Mouse (Mus musculus) heart, postnatal 25 days (tissue): ENCODE results near the gene Fibp. TPM values are rescaled to one million over a fixed set of nuclear protein-coding genes. Genes with fewer than 3 reads are reported as not detected.
"Not testable (repeated sequence)": the region's sequence is repeated elsewhere in the genome, so short reads cannot be mapped to it uniquely, and the experiment has no call there.

Source experiments
- DNase-seq: peaks from one replicate; pipeline ENCODE4 v3.0.0; 2022; ENCODE audit warnings: low spot score
- intact Hi-C: fragments of 180-260 bp; cut with DNase I; formaldehyde crosslinking; loops from one replicate; pipeline ENCODE4 v1.15.1; 2025
- total RNA-seq, 2 experiments: library from RNA; stranded (reverse); gene quantifications; 2 replicates each; pipeline ENCODE4 v1.2.3; 2021

Fibp gene
- total RNA-seq, 2 experiments from 2014 or later, result 45.5 to 51.0 TPM

- DNase-seq, result no peak
- intact Hi-C loops, result loop anchor here (5.0 kb wide), 1 partner anchor 118 kb away; the partner anchor contains the start of genes Banf1 and Eif1ad
Observed at GRCm38 (mm10) chr19:5485371-5485770, 25.0 kb downstream of the Fibp start.

GRCm38 (mm10) chr19:5485821-5486220, 25.4 kb downstream of the Fibp start:
- intact Hi-C loops, result loop anchor here (2.0 to 5.0 kb wide), 2 partner anchors 21 to 119 kb away; partner anchors contain the start of genes Banf1 and Eif1ad
- DNase-seq, result no peak

GRCm38 (mm10) chr19:5486286-5486685, 25.9 kb downstream of the Fibp start:
- intact Hi-C loops, result loop anchor here (2.0 to 5.0 kb wide), 2 partner anchors 21 to 119 kb away; partner anchors contain the start of genes Banf1 and Eif1ad
- DNase-seq, result no peak

GRCm38 (mm10) chr19:5486771-5487170, 26.4 kb downstream of the Fibp start:
- intact Hi-C loops, result loop anchor here (1.0 to 5.0 kb wide), 3 partner anchors 22 to 119 kb away; partner anchors contain the start of genes Banf1 and Eif1ad
- DNase-seq, result no peak

- intact Hi-C loops, result loop anchor here (1.0 to 5.0 kb wide), 3 partner anchors 23 to 121 kb away; partner anchors contain the start of genes Banf1 and Eif1ad
- peak; percentile 94 for DNase-seq
Observed at GRCm38 (mm10) chr19:5487768-5488550, 27.5 kb downstream of the Fibp start, which contains the start of gene Mus81. Mus81 (minus strand) TSS chr19:5488402.

- intact Hi-C loops, result loop anchor here (5.0 kb wide), 1 partner anchor 122 kb away; the partner anchor contains the start of genes Banf1 and Eif1ad
Observed at GRCm38 (mm10) chr19:5488878-5489571, 28.6 kb downstream of the Fibp start.

GRCm38 (mm10) chr19:5489721-5490120, 29.3 kb downstream of the Fibp start:
- intact Hi-C loops, result loop anchor here (5.0 kb wide), 1 partner anchor 122 kb away; the partner anchor contains the start of genes Banf1 and Eif1ad
- not testable (repeated sequence) for DNase-seq

More at GRCm38 (mm10) chr19:5488878-5489571, 28.6 kb downstream of the Fibp start:
- DNase-seq, result peak; percentile 97

- intact Hi-C loops, result no loop called here
Observed at GRCm38 (mm10) chr19:5490313-5490897, 30.0 kb downstream of the Fibp start, which contains the start of gene Cfl1. Cfl1 (plus strand) TSS chr19:5490455.

GRCm38 (mm10) chr19:5490898-5491708, 30.7 kb downstream of the Fibp start:
- intact Hi-C loops, result loop anchor here (1.0 kb wide), 1 partner anchor 19 kb away; the partner anchor contains the start of gene Snx32

More at GRCm38 (mm10) chr19:5490313-5490897, 30.0 kb downstream of the Fibp start, which contains the start of gene Cfl1:
- DNase-seq, result peak; percentile 95

GRCm38 (mm10) chr19:5492641-5493040, 32.2 kb downstream of the Fibp start:
- no peak for DNase-seq
- intact Hi-C loops, result no loop called here

More at GRCm38 (mm10) chr19:5490898-5491708, 30.7 kb downstream of the Fibp start:
- peak; percentile 82 for DNase-seq

- DNase-seq, intact Hi-C loops: not testable (repeated sequence)
Observed at GRCm38 (mm10) chr19:5493301-5493721, 32.9 kb downstream of the Fibp start.

- intact Hi-C loops, result no loop called here
- no peak for DNase-seq
Observed at GRCm38 (mm10) chr19:5494314-5494713, 33.9 kb downstream of the Fibp start.

GRCm38 (mm10) chr19:5495353-5496051, 35.1 kb downstream of the Fibp start:
- intact Hi-C loops, result no loop called here

GRCm38 (mm10) chr19:5496052-5496370, 35.6 kb downstream of the Fibp start:
- DNase-seq, result no peak
- intact Hi-C loops, result no loop called here

More at GRCm38 (mm10) chr19:5495353-5496051, 35.1 kb downstream of the Fibp start:
- no peak for DNase-seq

GRCm38 (mm10) chr19:5500330-5500875, 40.0 kb downstream of the Fibp start:
- intact Hi-C loops, result no loop called here
- no peak for DNase-seq

GRCm38 (mm10) chr19:5503687-5504086, 43.3 kb downstream of the Fibp start, which contains the start of gene 1700020D05Rik:
1700020D05Rik (minus strand) TSS chr19:5503787.
- DNase-seq, result no peak
- intact Hi-C loops, result no loop called here

- intact Hi-C loops, result loop anchor here (1.0 kb wide), 1 partner anchor 19 kb away; no protein-coding TSS in a partner anchor
- peak; percentile 97 for DNase-seq
Observed at GRCm38 (mm10) chr19:5510031-5511026, 49.9 kb downstream of the Fibp start, which contains the start of gene Snx32. Snx32 (minus strand) TSS chr19:5510538.
